Mouse (Mus musculus) liver, embryonic 16.5 days (tissue): ENCODE data around the gene Scn8a. TPM values are rescaled to one million over a fixed set of nuclear protein-coding genes. Genes with fewer than 3 reads are reported as not detected.

Source experiments
- ATAC-seq: fragments of 200-750 bp; cut with Nextera tagmentation; 2 replicates; pipeline ENCODE4 v1.8.0; 2017; ENCODE audit warnings: low read depth, mild to moderate bottlenecking, moderate number of reproducible peaks, moderate library complexity
- H3K27ac ChIP-seq: fragments of 300-500 bp; sonication (generic); 2 replicates; pipeline ENCODE4 v1.5.1; 2014; ENCODE audit warnings: mild to moderate bottlenecking, low read length
- H3K27me3 ChIP-seq: fragments of 300-500 bp; sonication (generic); 2 replicates; pipeline ENCODE4 v1.6.1; 2014; ENCODE audit warnings: low read depth, low read length, mixed read lengths; ENCODE audit not compliant: control insufficient read depth, insufficient read depth
- H3K36me3 ChIP-seq: fragments of 300-500 bp; sonication (generic); 2 replicates; pipeline ENCODE4 v1.6.1; 2014; ENCODE audit warnings: mild to moderate bottlenecking; ENCODE audit not compliant: control insufficient read depth, insufficient read depth
- H3K4me1 ChIP-seq: fragments of 300-500 bp; sonication (generic); 2 replicates; pipeline ENCODE4 v1.6.1; 2014; ENCODE audit warnings: low read depth, low read length, mixed read lengths; ENCODE audit not compliant: control insufficient read depth
- H3K4me2 ChIP-seq: fragments of 300-500 bp; sonication (generic); 2 replicates; pipeline ENCODE4 v1.6.1; 2014; ENCODE audit warnings: low read depth, low read length, mixed read lengths
- H3K4me3 ChIP-seq: fragments of 300-500 bp; sonication (generic); 2 replicates; pipeline ENCODE4 v1.5.1; 2014; ENCODE audit warnings: low read depth, mild to moderate bottlenecking, low read length
- H3K9ac ChIP-seq: fragments of 300-500 bp; sonication (generic); 2 replicates; pipeline ENCODE4 v1.6.1; 2014; ENCODE audit warnings: low read depth, low read length
- H3K9me3 ChIP-seq: fragments of 300-500 bp; sonication (generic); replicated peaks from 2 replicates; pipeline ENCODE4 v1.6.1; 2016; ENCODE audit warnings: low read length; ENCODE audit not compliant: control insufficient read depth
- WGBS: fragments of 180-500 bp; shearing (Covaris S2); extraction: QIAGEN DNeasy Blood & Tissue Kit; methylation state at CpG from one replicate; pipeline ENCODE4 v1.1.7; 2014; ENCODE audit not compliant: insufficient replicate concordance; 5-methylcytosine and 5-hydroxymethylcytosine counted together
- polyA plus RNA-seq: library from polyadenylated mRNA; unstranded; fragments of >200 nt; fragmentation: Nextera tagmentation; extraction: Ambion mirVana; gene quantifications from 2 replicates; pipeline ENCODE4 v1.2.1, GENCODE M21; 2015

Gene Scn8a
- polyA plus RNA-seq, 1 experiment from 2014 or later: 0.72 TPM

GRCm38 (mm10) chr15:101069641-101070190, 200.1 kb downstream of the Scn8a start:
- no peak for ATAC-seq
- Histone ChIP-seq H3K36me3 (no peaks in the 10 kb centered on the region), H3K27ac (no peak overlapping the region), H3K9me3 (no peaks in the 10 kb centered on the region), H3K27me3 (no peaks in the 10 kb centered on the region), H3K4me2 (no peak overlapping the region), H3K4me3 (no peak overlapping the region), H3K4me1 (peaks cover 9% of the 10 kb centered on the region), H3K9ac (no peak overlapping the region)
- 47% methylated on average over 9 of the region's 9 CpGs for WGBS

- Histone ChIP-seq H3K36me3 (no peaks in the 10 kb centered on the region), H3K4me1 (peaks cover 9% of the 10 kb centered on the region), H3K27ac (no peak overlapping the region), H3K27me3 (peaks cover 7% of the 10 kb centered on the region), H3K4me2 (no peak overlapping the region), H3K9me3 (no peaks in the 10 kb centered on the region), H3K4me3 (no peak overlapping the region), H3K9ac (no peak overlapping the region)
- no peak for ATAC-seq
- WGBS: 38% methylated on average over 5 of the region's 5 CpGs
These were observed 201.1 kb downstream of the Scn8a start for GRCm38 (mm10) chr15:101070762-101071161.

- no peaks in the 10 kb centered on the region for H3K9me3 ChIP-seq
- H3K9ac ChIP-seq: no peak overlapping the region
- peaks cover 27% of the 10 kb centered on the region for H3K27me3 ChIP-seq
- ATAC-seq: no peak
- 24% methylated on average over 2 of the region's 2 CpGs for WGBS
- H3K27ac ChIP-seq: no peak overlapping the region
- H3K4me1 ChIP-seq: peaks cover 9% of the 10 kb centered on the region
- no peak overlapping the region for H3K4me2 ChIP-seq
- no peak overlapping the region for H3K4me3 ChIP-seq
- no peaks in the 10 kb centered on the region for H3K36me3 ChIP-seq
These were observed 203.1 kb downstream of the Scn8a start for GRCm38 (mm10) chr15:101072736-101073135.

- H3K36me3 ChIP-seq: no peaks in the 10 kb centered on the region
- no peak overlapping the region for H3K9ac ChIP-seq
- no peak overlapping the region for H3K27ac ChIP-seq
- H3K4me3 ChIP-seq: no peak overlapping the region
- H3K4me2 ChIP-seq: no peak overlapping the region
- H3K27me3 ChIP-seq: peaks cover 40% of the 10 kb centered on the region
- H3K4me1 ChIP-seq: peaks cover 9% of the 10 kb centered on the region
- ATAC-seq: no peak
- WGBS: 59% methylated on average over 5 of the region's 5 CpGs
- no peaks in the 10 kb centered on the region for H3K9me3 ChIP-seq
These were observed 204.4 kb downstream of the Scn8a start for GRCm38 (mm10) chr15:101074067-101074466.

GRCm38 (mm10) chr15:101075150-101075549, 205.5 kb downstream of the Scn8a start:
- no peak overlapping the region for H3K9ac ChIP-seq
- no peak overlapping the region for H3K27ac ChIP-seq
- 65% methylated on average over 4 of the region's 4 CpGs for WGBS
- no peaks in the 10 kb centered on the region for H3K9me3 ChIP-seq
- no peak overlapping the region for H3K4me2 ChIP-seq
- no peaks in the 10 kb centered on the region for H3K36me3 ChIP-seq
- H3K27me3 ChIP-seq: peaks cover 47% of the 10 kb centered on the region
- no peak overlapping the region for H3K4me3 ChIP-seq
- no peak for ATAC-seq
- peaks cover 7% of the 10 kb centered on the region for H3K4me1 ChIP-seq

- no peaks in the 10 kb centered on the region for H3K36me3 ChIP-seq
- ATAC-seq: no peak
- H3K27me3 ChIP-seq: peaks cover 47% of the 10 kb centered on the region
- 49% methylated on average over 5 of the region's 5 CpGs for WGBS
- H3K9me3 ChIP-seq: no peaks in the 10 kb centered on the region
- H3K27ac ChIP-seq: no peak overlapping the region
- H3K4me1 ChIP-seq: peaks cover 7% of the 10 kb centered on the region
- no peak overlapping the region for H3K9ac ChIP-seq
- no peak overlapping the region for H3K4me3 ChIP-seq
- no peak overlapping the region for H3K4me2 ChIP-seq
These were observed 206.0 kb downstream of the Scn8a start for GRCm38 (mm10) chr15:101075656-101076055.

- no peak for ATAC-seq
- H3K27me3 ChIP-seq: peaks cover 47% of the 10 kb centered on the region
- peaks cover 4% of the 10 kb centered on the region for H3K4me1 ChIP-seq
- no peaks in the 10 kb centered on the region for H3K9me3 ChIP-seq
- no peak overlapping the region; the same call in 1 of the 2 replicates for H3K4me3 ChIP-seq
- H3K4me2 ChIP-seq: no peak overlapping the region
- no peak overlapping the region for H3K27ac ChIP-seq
- 15% methylated on average over 22 of the region's 26 CpGs for WGBS
- no peak overlapping the region for H3K9ac ChIP-seq
- no peaks in the 10 kb centered on the region for H3K36me3 ChIP-seq
These were observed 206.7 kb downstream of the Scn8a start for GRCm38 (mm10) chr15:101076071-101077000.

GRCm38 (mm10) chr15:101077001-101077812, 207.5 kb downstream of the Scn8a start:
- 3% methylated on average over 34 of the region's 34 CpGs for WGBS
- Histone ChIP-seq H3K4me1 (peaks cover 4% of the 10 kb centered on the region), H3K4me2 (peak overlapping the region; percentile 52), H3K27me3 (peaks cover 47% of the 10 kb centered on the region), H3K9me3 (no peaks in the 10 kb centered on the region), H3K4me3 (peak overlapping the region; percentile 62), H3K9ac (peak overlapping the region; percentile 59), H3K27ac (no peak overlapping the region; the same call in 1 of the 2 replicates), H3K36me3 (no peaks in the 10 kb centered on the region)
- ATAC-seq: no peak
